Mouse (Mus musculus): ENCODE measurements around the gene Nfib. TPM values are rescaled to one million over a fixed set of nuclear protein-coding genes. Genes with fewer than 3 reads are reported as not detected.

The Nfib gene
- polyA plus RNA-seq, 1 experiment from 2014 or later = 113 TPM

GRCm38 (mm10) chr4:82479394-82479793 lies 226.2 kb downstream of the Nfib start:
- no peaks in the 10 kb centered on the region for H3K27me3 ChIP-seq
- H3K9me3 ChIP-seq = no peaks in the 10 kb centered on the region
- H3K9ac ChIP-seq = no peak overlapping the region
- no peak for ATAC-seq (ENCODE audit: insufficient number of reproducible peaks, low FRiP score, low TSS enrichment, low read depth)
- peaks cover 18% of the 10 kb centered on the region for H3K4me1 ChIP-seq
- H3K4me3 ChIP-seq = no peak overlapping the region
- WGBS = 62% methylated on average over 4 of the region's 4 CpGs
- no peak overlapping the region for H3K4me2 ChIP-seq
- H3K27ac ChIP-seq = no peak overlapping the region
- no peaks in the 10 kb centered on the region for H3K36me3 ChIP-seq

- Histone ChIP-seq H3K4me2 (no peak overlapping the region), H3K36me3 (no peaks in the 10 kb centered on the region), H3K27me3 (no peaks in the 10 kb centered on the region), H3K27ac (no peak overlapping the region), H3K9me3 (no peaks in the 10 kb centered on the region), H3K4me1 (peaks cover 23% of the 10 kb centered on the region), H3K9ac (no peak overlapping the region), H3K4me3 (no peak overlapping the region)
- 89% methylated on average over 2 of the region's 2 CpGs for WGBS
- ATAC-seq (ENCODE audit: insufficient number of reproducible peaks, low FRiP score, low TSS enrichment, low read depth) = no peak
Observed at GRCm38 (mm10) chr4:82477742-82478141, 227.8 kb downstream of the Nfib start.

- Histone ChIP-seq H3K27ac (no peak overlapping the region), H3K4me1 (peaks cover 29% of the 10 kb centered on the region), H3K9me3 (no peaks in the 10 kb centered on the region), H3K36me3 (no peaks in the 10 kb centered on the region), H3K27me3 (no peaks in the 10 kb centered on the region), H3K4me2 (no peak overlapping the region), H3K9ac (no peak overlapping the region), H3K4me3 (no peak overlapping the region)
- no peak for ATAC-seq (ENCODE audit: insufficient number of reproducible peaks, low FRiP score, low TSS enrichment, low read depth)
- 58% methylated on average over 2 of the region's 2 CpGs for WGBS
Observed at GRCm38 (mm10) chr4:82476411-82476810, 229.1 kb downstream of the Nfib start.

- H3K27me3 ChIP-seq = no peaks in the 10 kb centered on the region
- 43% methylated on average over 5 of the region's 5 CpGs for WGBS
- H3K4me2 ChIP-seq = no peak overlapping the region
- H3K9me3 ChIP-seq = no peaks in the 10 kb centered on the region
- H3K4me3 ChIP-seq = no peak overlapping the region
- no peaks in the 10 kb centered on the region for H3K36me3 ChIP-seq
- peaks cover 43% of the 10 kb centered on the region for H3K4me1 ChIP-seq
- no peak overlapping the region for H3K27ac ChIP-seq
- no peak for ATAC-seq (ENCODE audit: insufficient number of reproducible peaks, low FRiP score, low TSS enrichment, low read depth)
- H3K9ac ChIP-seq = no peak overlapping the region
Observed at GRCm38 (mm10) chr4:82474334-82474733, 231.2 kb downstream of the Nfib start.

- Histone ChIP-seq H3K4me3 (no peak overlapping the region), H3K36me3 (no peaks in the 10 kb centered on the region), H3K4me1 (peaks cover 59% of the 10 kb centered on the region), H3K27ac (0 out of 2 replicates have a peak overlapping the region, but pooled peaks have one; percentile 38), H3K27me3 (no peaks in the 10 kb centered on the region), H3K4me2 (no peak overlapping the region), H3K9ac (no peak overlapping the region), H3K9me3 (no peaks in the 10 kb centered on the region)
- 89% methylated on average over 3 of the region's 3 CpGs for WGBS
- ATAC-seq (ENCODE audit: insufficient number of reproducible peaks, low FRiP score, low TSS enrichment, low read depth) = no peak
Observed at GRCm38 (mm10) chr4:82470938-82471320, 234.6 kb downstream of the Nfib start.

GRCm38 (mm10) chr4:82470212-82470937 lies 235.2 kb downstream of the Nfib start:
- no peak overlapping the region for H3K9ac ChIP-seq
- no peaks in the 10 kb centered on the region for H3K9me3 ChIP-seq
- no peak overlapping the region for H3K4me3 ChIP-seq
- no peak overlapping the region for H3K4me2 ChIP-seq
- no peaks in the 10 kb centered on the region for H3K36me3 ChIP-seq
- peaks cover 55% of the 10 kb centered on the region for H3K4me1 ChIP-seq
- no peaks in the 10 kb centered on the region for H3K27me3 ChIP-seq
- 60% methylated on average over 5 of the region's 5 CpGs for WGBS
- ATAC-seq (ENCODE audit: insufficient number of reproducible peaks, low FRiP score, low TSS enrichment, low read depth) = no peak
- H3K27ac ChIP-seq = 0 out of 2 replicates have a peak overlapping the region, but pooled peaks have one; percentile 38

- Histone ChIP-seq H3K36me3 (no peaks in the 10 kb centered on the region), H3K9me3 (no peaks in the 10 kb centered on the region), H3K4me2 (no peak overlapping the region), H3K4me1 (peaks cover 58% of the 10 kb centered on the region), H3K27me3 (no peaks in the 10 kb centered on the region), H3K4me3 (no peak overlapping the region), H3K27ac (no peak overlapping the region; the same call in 1 of the 2 replicates), H3K9ac (no peak overlapping the region)
- ATAC-seq (ENCODE audit: insufficient number of reproducible peaks, low FRiP score, low TSS enrichment, low read depth) = no peak
- 71% methylated on average over 3 of the region's 3 CpGs for WGBS
Observed at GRCm38 (mm10) chr4:82468944-82469343, 236.6 kb downstream of the Nfib start.

GRCm38 (mm10) chr4:82466717-82467116 lies 238.8 kb downstream of the Nfib start:
- H3K4me2 ChIP-seq = no peak overlapping the region
- 37% methylated on average over 8 of the region's 8 CpGs for WGBS
- peak overlapping the region; percentile 67 for H3K27ac ChIP-seq
- ATAC-seq (ENCODE audit: insufficient number of reproducible peaks, low FRiP score, low TSS enrichment, low read depth) = no peak
- no peak overlapping the region for H3K9ac ChIP-seq
- no peaks in the 10 kb centered on the region for H3K27me3 ChIP-seq
- H3K36me3 ChIP-seq = no peaks in the 10 kb centered on the region; the same call in 1 of the 2 replicates
- no peaks in the 10 kb centered on the region for H3K9me3 ChIP-seq
- peaks cover 55% of the 10 kb centered on the region for H3K4me1 ChIP-seq
- no peak overlapping the region for H3K4me3 ChIP-seq

- Histone ChIP-seq H3K4me3 (no peak overlapping the region), H3K4me1 (peaks cover 51% of the 10 kb centered on the region), H3K27ac (peak overlapping the region; percentile 67), H3K9me3 (no peaks in the 10 kb centered on the region), H3K4me2 (no peak overlapping the region), H3K36me3 (no peaks in the 10 kb centered on the region; the same call in 1 of the 2 replicates), H3K27me3 (no peaks in the 10 kb centered on the region), H3K9ac (no peak overlapping the region)
- 63% methylated on average over 6 of the region's 6 CpGs for WGBS
- ATAC-seq (ENCODE audit: insufficient number of reproducible peaks, low FRiP score, low TSS enrichment, low read depth) = no peak
Observed at GRCm38 (mm10) chr4:82466144-82466543, 239.4 kb downstream of the Nfib start.

GRCm38 (mm10) chr4:82464051-82464632 lies 241.4 kb downstream of the Nfib start:
- peak overlapping the region; percentile 63 for H3K27ac ChIP-seq
- H3K4me2 ChIP-seq = no peak overlapping the region
- no peaks in the 10 kb centered on the region for H3K9me3 ChIP-seq
- no peak overlapping the region for H3K9ac ChIP-seq
- H3K36me3 ChIP-seq = no peaks in the 10 kb centered on the region; the same call in 1 of the 2 replicates
- H3K4me1 ChIP-seq = peaks cover 44% of the 10 kb centered on the region
- 12% methylated on average over 8 of the region's 8 CpGs for WGBS
- no peaks in the 10 kb centered on the region for H3K27me3 ChIP-seq
- no peak overlapping the region for H3K4me3 ChIP-seq
- peak; percentile 67; the same call in 1 of the 2 replicates for ATAC-seq (ENCODE audit: insufficient number of reproducible peaks, low FRiP score, low TSS enrichment, low read depth)

GRCm38 (mm10) chr4:82463189-82463715 lies 242.3 kb downstream of the Nfib start:
- H3K4me1 ChIP-seq = peaks cover 48% of the 10 kb centered on the region
- no peak overlapping the region for H3K4me2 ChIP-seq
- H3K27me3 ChIP-seq = no peaks in the 10 kb centered on the region
- H3K36me3 ChIP-seq = no peaks in the 10 kb centered on the region; the same call in 1 of the 2 replicates
- 0 out of 2 replicates have a peak overlapping the region, but pooled peaks have one; percentile 17 for H3K27ac ChIP-seq
- H3K4me3 ChIP-seq = no peak overlapping the region
- H3K9me3 ChIP-seq = no peaks in the 10 kb centered on the region
- 49% methylated on average over 7 of the region's 7 CpGs for WGBS
- no peak for ATAC-seq (ENCODE audit: insufficient number of reproducible peaks, low FRiP score, low TSS enrichment, low read depth)
- H3K9ac ChIP-seq = no peak overlapping the region

GRCm38 (mm10) chr4:82461676-82462075 lies 243.9 kb downstream of the Nfib start:
- Histone ChIP-seq H3K27ac (no peak overlapping the region), H3K36me3 (no peaks in the 10 kb centered on the region; the same call in 1 of the 2 replicates), H3K9me3 (no peaks in the 10 kb centered on the region), H3K4me3 (no peak overlapping the region), H3K9ac (no peak overlapping the region), H3K4me2 (no peak overlapping the region), H3K4me1 (peaks cover 49% of the 10 kb centered on the region), H3K27me3 (no peaks in the 10 kb centered on the region)
- ATAC-seq (ENCODE audit: insufficient number of reproducible peaks, low FRiP score, low TSS enrichment, low read depth) = no peak
- 82% methylated on average over 2 of the region's 2 CpGs for WGBS

All from limb, embryonic 15.5 days (tissue).